Mouse (Mus musculus): ENCODE data around the gene Rnf123.

DNA sequence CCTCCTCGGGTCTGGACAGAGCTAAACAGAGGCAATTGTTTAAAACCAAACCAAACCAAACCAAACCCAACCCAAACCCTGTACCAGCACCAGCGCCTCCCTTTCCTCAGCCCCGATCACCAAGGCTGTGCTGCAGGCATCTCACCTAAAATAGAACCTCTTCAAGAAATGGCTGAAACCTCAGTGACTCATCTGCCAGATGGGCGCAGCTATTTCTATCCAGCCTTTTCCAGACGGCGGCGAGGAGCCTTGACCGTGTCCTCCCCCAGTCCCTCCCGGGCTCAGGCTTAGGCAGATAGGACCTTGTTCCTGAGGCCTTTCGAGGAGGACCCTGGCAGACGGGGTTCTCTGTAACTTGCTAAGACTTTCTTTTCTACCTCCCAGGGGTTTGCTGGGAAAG, 45.1 kb upstream of the Rnf123 start:
- TF ChIP-seq TAL1 (IDR thresholded peaks at IDR 0.05; ENCODE audit: low read length) (no peak), GATA1 (IDR thresholded peaks at IDR 0.05; ENCODE audit: low read length) (no peak)
